Mouse (Mus musculus) G1E-ER4 (cell line): ENCODE results near the gene Nfs1. TPM values are rescaled to one million over a fixed set of nuclear protein-coding genes. Genes with fewer than 3 reads are reported as not detected.

Source experiments
- GATA1 ChIP-seq: IDR thresholded peaks from one replicate; pipeline ENCODE4 v1.8.0; 2012; ENCODE audit warnings: low read length, inconsistent platforms
- polyA plus RNA-seq: library from polyadenylated mRNA; stranded (reverse); fragments of >175 nt; gene quantifications from 2 replicates; pipeline ENCODE4 v1.2.3, GENCODE M21; 2012

Nfs1 gene
- polyA plus RNA-seq, 1 experiment = 68.7 TPM

- TF ChIP-seq GATA1 = no peak
Observed at GRCm38 (mm10) chr2:156165478-156165877, 21.5 kb upstream of the Nfs1 start.

- TF ChIP-seq GATA1 = no peak
Observed at GRCm38 (mm10) chr2:156151538-156151937, 7.6 kb upstream of the Nfs1 start.

GRCm38 (mm10) chr2:156147316-156147915, 3.4 kb upstream of the Nfs1 start:
- no peak for TF ChIP-seq GATA1

GRCm38 (mm10) chr2:156146272-156146989, 2.4 kb upstream of the Nfs1 start:
- TF ChIP-seq GATA1 = no peak

- TF ChIP-seq GATA1 = no peak
Observed at GRCm38 (mm10) chr2:156145486-156146130, 1.6 kb upstream of the Nfs1 start.

GRCm38 (mm10) chr2:156143367-156143766, 619 bp downstream of the Nfs1 start:
- TF ChIP-seq GATA1 = no peak

GRCm38 (mm10) chr2:156142820-156143219, 1.2 kb downstream of the Nfs1 start:
- TF ChIP-seq GATA1 = no peak

- TF ChIP-seq GATA1 = no peak
Observed at GRCm38 (mm10) chr2:156135695-156136094, 8.3 kb downstream of the Nfs1 start.

- TF ChIP-seq GATA1 = no peak
Observed at GRCm38 (mm10) chr2:156134161-156134560, 9.8 kb downstream of the Nfs1 start.

GRCm38 (mm10) chr2:156126992-156127391, 17.0 kb downstream of the Nfs1 start, which contains the start of gene Gm28036:
Gene Gm28036 (minus strand): TSS chr2:156127092.
- no peak for TF ChIP-seq GATA1

- TF ChIP-seq GATA1 = no peak
Observed at GRCm38 (mm10) chr2:156123731-156124130, 20.3 kb downstream of the Nfs1 start.

GRCm38 (mm10) chr2:156119566-156119965, 24.4 kb downstream of the Nfs1 start:
- no peak for TF ChIP-seq GATA1

- TF ChIP-seq GATA1 = no peak
Observed at GRCm38 (mm10) chr2:156111358-156112079, 32.5 kb downstream of the Nfs1 start, which contains the start of the genes Cpne1 and Rbm12. Gene Cpne1 (minus strand): TSS chr2:156111965. Gene Rbm12 (minus strand): TSS chr2:156111978.

GRCm38 (mm10) chr2:156110627-156111357, 33.2 kb downstream of the Nfs1 start:
- TF ChIP-seq GATA1 = no peak

GRCm38 (mm10) chr2:156091926-156092325, 52.1 kb downstream of the Nfs1 start:
- TF ChIP-seq GATA1 = no peak
